Mouse (Mus musculus): ENCODE measurements around the gene Trim7. TPM values are rescaled to one million over a fixed set of nuclear protein-coding genes. Genes with fewer than 3 reads are reported as not detected.
A peak's percentile ranks its signal among the peaks of the same experiment; 100 is the strongest.

Gene Trim7
- total and polyA plus RNA-seq, 2 experiments from 2014 or later, result 1.1 to 1.9 TPM

GRCm38 (mm10) chr11:48798984-48799920, 26.7 kb upstream of the Trim7 start:
- no peaks in the 10 kb centered on the region for H3K27me3 ChIP-seq (ENCODE audit: control insufficient read depth, insufficient read depth, low read length)
- TF ChIP-seq CTCF (IDR thresholded peaks at IDR 0.05; ENCODE audit: low read depth), result no peak
- TF ChIP-seq EP300 (IDR thresholded peaks at IDR 0.05; ENCODE audit: low read depth), result no peak
- peak overlapping the region; percentile 66 for H3K4me3 ChIP-seq (ENCODE audit: low read depth, low read length)
- 6% methylated on average over 18 of the region's 18 CpGs for WGBS
- ATAC-seq (ENCODE audit: insufficient read depth, low read depth), result peak; percentile 5; the same call in 1 of the 2 replicates
- H3K4me2 ChIP-seq (ENCODE audit: low read depth, low read length), result peak overlapping the region; percentile 83
- peak overlapping the region; percentile 60 for H3K9ac ChIP-seq (replicated peaks; ENCODE audit: low read depth, low read length)
- peaks cover 27% of the 10 kb centered on the region for H3K36me3 ChIP-seq (replicated peaks; ENCODE audit: control insufficient read depth, insufficient read depth, low read length)
- peaks cover 18% of the 10 kb centered on the region for H3K4me1 ChIP-seq (ENCODE audit: control insufficient read depth, insufficient read depth)
- H3K9me3 ChIP-seq (replicated peaks; ENCODE audit: control insufficient read depth, low read length), result no peaks in the 10 kb centered on the region
- H3K27ac ChIP-seq (ENCODE audit: low read depth), result peak overlapping the region; percentile 97
- DNase-seq (ENCODE audit: low spot score), result no peak

DNA sequence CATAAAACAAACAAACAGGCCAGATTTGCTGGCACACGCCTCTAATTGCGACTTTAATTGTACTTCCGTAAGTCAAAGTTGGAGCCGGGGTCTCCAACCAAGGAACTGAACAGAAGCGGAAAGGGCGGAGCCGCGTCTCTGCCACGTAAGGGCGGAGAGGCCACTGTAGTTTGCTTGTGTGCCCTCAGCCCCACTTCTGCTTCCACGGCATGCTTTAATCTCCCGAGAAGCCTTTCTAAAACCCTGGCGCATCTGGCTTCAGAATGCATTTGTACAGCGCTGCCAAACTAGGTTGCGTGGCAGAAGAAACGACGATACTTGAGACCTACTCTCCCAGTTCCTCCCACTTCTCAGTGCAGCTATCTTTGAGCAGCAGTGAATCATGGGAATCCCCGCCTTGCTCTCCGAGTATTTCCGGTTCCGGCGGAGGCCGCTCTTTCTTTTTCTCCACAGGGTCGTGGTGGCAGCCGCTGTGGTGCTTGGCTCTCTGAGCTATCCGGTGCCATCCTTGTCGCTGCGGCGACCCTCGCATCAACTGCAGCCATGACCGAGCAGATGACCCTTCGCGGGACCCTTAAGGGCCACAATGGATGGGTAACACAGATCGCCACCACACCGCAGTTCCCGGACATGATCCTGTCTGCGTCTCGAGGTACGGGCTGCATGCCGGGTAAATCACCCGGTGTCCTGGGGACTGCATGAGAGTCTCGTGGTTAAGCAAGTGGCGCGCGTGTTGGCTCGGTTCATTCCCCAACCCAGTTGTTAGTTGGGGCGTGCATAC, 25.8 kb upstream of the Trim7 start, which contains the start of gene Rack1:
Gene Rack1, plus strand, starts transcription at position 412 of the 781 bp plus-strand sequence.
- peak within 1 kb of the TSS; percentile 83 for H3K4me2 ChIP-seq (ENCODE audit: low read depth, low read length)
- WGBS, result under 1% methylated on average over 47 of the region's 47 CpGs
- no peaks in the 10 kb centered on the region for H3K27me3 ChIP-seq (ENCODE audit: control insufficient read depth, insufficient read depth, low read length)
- H3K27ac ChIP-seq (ENCODE audit: low read depth), result peak within 1 kb of the TSS; percentile 97
- peak; percentile 92 for ATAC-seq (ENCODE audit: insufficient read depth, low read depth)
- peak within 1 kb of the TSS; percentile 81 for H3K9ac ChIP-seq (replicated peaks; ENCODE audit: low read depth, low read length)
- H3K36me3 ChIP-seq (replicated peaks; ENCODE audit: control insufficient read depth, insufficient read depth, low read length), result peaks cover 35% of the 10 kb centered on the region
- peak; percentile 96 for DNase-seq (ENCODE audit: low spot score)
- TF ChIP-seq EP300 (IDR thresholded peaks at IDR 0.05; ENCODE audit: low read depth), result peak; percentile 82
- TF ChIP-seq CTCF (IDR thresholded peaks at IDR 0.05; ENCODE audit: low read depth), result no peak
- H3K4me3 ChIP-seq (ENCODE audit: low read depth, low read length), result peak within 1 kb of the TSS; percentile 66
- H3K4me1 ChIP-seq (ENCODE audit: control insufficient read depth, insufficient read depth), result peaks cover 18% of the 10 kb centered on the region
- H3K9me3 ChIP-seq (replicated peaks; ENCODE audit: control insufficient read depth, low read length), result no peaks in the 10 kb centered on the region

DNA sequence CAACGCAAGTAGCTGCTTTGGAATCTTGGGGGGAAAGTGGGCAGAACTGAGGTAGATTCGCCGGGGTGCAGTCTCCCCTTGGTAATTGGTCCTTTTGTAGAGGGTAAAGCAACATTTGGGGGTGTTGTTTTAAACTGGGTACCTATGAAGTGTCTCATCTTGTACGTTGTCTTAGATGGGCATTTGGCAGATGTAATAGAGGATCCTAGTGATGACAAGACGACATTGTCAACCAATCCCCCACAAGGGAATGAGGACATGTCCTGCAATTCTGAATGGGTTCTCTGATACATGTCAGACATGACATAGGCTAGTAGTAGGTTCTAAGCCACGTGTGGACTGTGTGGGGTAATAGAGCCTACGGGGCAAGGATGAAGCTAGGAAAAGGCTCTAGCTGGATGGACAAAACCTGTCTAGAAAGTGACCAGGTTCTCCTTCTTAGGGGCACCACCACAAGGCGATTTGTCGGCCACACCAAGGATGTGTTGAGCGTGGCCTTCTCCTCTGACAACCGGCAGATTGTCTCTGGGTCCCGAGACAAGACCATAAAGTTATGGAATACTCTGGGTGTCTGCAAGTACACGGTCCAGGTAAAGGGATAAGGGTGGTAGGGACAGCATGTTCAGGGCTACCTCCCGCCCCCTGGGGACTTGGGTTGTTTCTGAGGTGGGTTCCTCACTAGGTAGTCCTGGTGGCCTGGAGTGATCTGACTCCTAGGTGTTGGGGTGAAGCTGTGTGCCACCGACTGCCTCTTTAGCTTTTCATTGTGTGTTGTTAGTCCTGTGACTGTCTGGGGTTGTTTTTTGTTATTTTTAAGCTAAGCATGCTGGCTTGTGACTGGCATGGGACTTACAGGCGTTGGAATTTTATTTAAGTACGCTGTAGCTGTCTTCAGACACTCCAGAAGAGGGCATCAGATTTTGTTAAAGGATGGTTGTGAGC, 23.8 kb upstream of the Trim7 start:
- TF ChIP-seq EP300 (IDR thresholded peaks at IDR 0.05; ENCODE audit: low read depth) (no peak), CTCF (IDR thresholded peaks at IDR 0.05; ENCODE audit: low read depth) (no peak)
- Histone ChIP-seq H3K4me3 (ENCODE audit: low read depth, low read length) (peak overlapping the region; percentile 66), H3K9me3 (replicated peaks; ENCODE audit: control insufficient read depth, low read length) (no peaks in the 10 kb centered on the region), H3K27me3 (ENCODE audit: control insufficient read depth, insufficient read depth, low read length) (no peaks in the 10 kb centered on the region), H3K9ac (replicated peaks; ENCODE audit: low read depth, low read length) (peak overlapping the region; percentile 81), H3K27ac (ENCODE audit: low read depth) (no peak overlapping the region), H3K4me1 (ENCODE audit: control insufficient read depth, insufficient read depth) (peaks cover 18% of the 10 kb centered on the region), H3K36me3 (replicated peaks; ENCODE audit: control insufficient read depth, insufficient read depth, low read length) (peaks cover 55% of the 10 kb centered on the region), H3K4me2 (ENCODE audit: low read depth, low read length) (peak overlapping the region; percentile 83)
- ATAC-seq (ENCODE audit: insufficient read depth, low read depth) (no peak), DNase-seq (ENCODE audit: low spot score) (no peak)
- WGBS, result 53% methylated on average over 17 of the region's 17 CpGs

DNA sequence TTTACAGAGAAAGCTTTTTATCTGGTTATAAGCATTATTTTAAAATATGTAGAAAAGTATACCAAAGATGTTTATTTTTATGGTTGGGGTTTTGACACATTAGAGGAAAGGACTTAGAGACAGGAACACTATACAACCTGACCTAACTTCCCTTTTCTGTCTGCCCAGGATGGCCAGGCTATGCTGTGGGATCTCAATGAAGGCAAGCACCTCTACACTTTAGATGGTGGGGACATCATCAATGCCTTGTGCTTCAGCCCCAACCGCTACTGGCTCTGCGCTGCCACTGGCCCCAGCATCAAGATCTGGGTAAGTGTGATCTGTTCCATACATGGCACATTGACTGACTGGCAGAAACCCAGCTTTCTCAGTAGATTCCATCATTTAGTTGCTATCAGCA, 22.0 kb upstream of the Trim7 start:
- no peak for DNase-seq (ENCODE audit: low spot score)
- no peaks in the 10 kb centered on the region for H3K9me3 ChIP-seq (replicated peaks; ENCODE audit: control insufficient read depth, low read length)
- no peak overlapping the region for H3K4me2 ChIP-seq (ENCODE audit: low read depth, low read length)
- no peak overlapping the region for H3K9ac ChIP-seq (replicated peaks; ENCODE audit: low read depth, low read length)
- WGBS, result 94% methylated on average over 2 of the region's 2 CpGs
- H3K4me3 ChIP-seq (ENCODE audit: low read depth, low read length), result no peak overlapping the region
- H3K4me1 ChIP-seq (ENCODE audit: control insufficient read depth, insufficient read depth), result peaks cover 15% of the 10 kb centered on the region
- no peak for ATAC-seq (ENCODE audit: insufficient read depth, low read depth)
- TF ChIP-seq EP300 (IDR thresholded peaks at IDR 0.05; ENCODE audit: low read depth), result no peak
- no peak for TF ChIP-seq CTCF (IDR thresholded peaks at IDR 0.05; ENCODE audit: low read depth)
- H3K27me3 ChIP-seq (ENCODE audit: control insufficient read depth, insufficient read depth, low read length), result no peaks in the 10 kb centered on the region
- no peak overlapping the region for H3K27ac ChIP-seq (ENCODE audit: low read depth)
- H3K36me3 ChIP-seq (replicated peaks; ENCODE audit: control insufficient read depth, insufficient read depth, low read length), result peaks cover 74% of the 10 kb centered on the region

GRCm38 (mm10) chr11:48804922-48805321, 21.0 kb upstream of the Trim7 start:
- H3K4me3 ChIP-seq (ENCODE audit: low read depth, low read length), result no peak overlapping the region
- no peak for ATAC-seq (ENCODE audit: insufficient read depth, low read depth)
- TF ChIP-seq CTCF (IDR thresholded peaks at IDR 0.05; ENCODE audit: low read depth) (no peak), EP300 (IDR thresholded peaks at IDR 0.05; ENCODE audit: low read depth) (no peak)
- no peak overlapping the region for H3K27ac ChIP-seq (ENCODE audit: low read depth)
- H3K27me3 ChIP-seq (ENCODE audit: control insufficient read depth, insufficient read depth, low read length), result no peaks in the 10 kb centered on the region
- 71% methylated on average over 2 of the region's 2 CpGs for WGBS
- H3K36me3 ChIP-seq (replicated peaks; ENCODE audit: control insufficient read depth, insufficient read depth, low read length), result peaks cover 80% of the 10 kb centered on the region
- H3K9ac ChIP-seq (replicated peaks; ENCODE audit: low read depth, low read length), result no peak overlapping the region
- H3K9me3 ChIP-seq (replicated peaks; ENCODE audit: control insufficient read depth, low read length), result no peaks in the 10 kb centered on the region
- DNase-seq (ENCODE audit: low spot score), result no peak
- H3K4me2 ChIP-seq (ENCODE audit: low read depth, low read length), result no peak overlapping the region
- H3K4me1 ChIP-seq (ENCODE audit: control insufficient read depth, insufficient read depth), result peaks cover 13% of the 10 kb centered on the region

Data from heart, postnatal 0 days (tissue).